Mouse (Mus musculus): ENCODE measurements around the gene Tmem163. TPM values are rescaled to one million over a fixed set of nuclear protein-coding genes. Genes with fewer than 3 reads are reported as not detected.

Gene Tmem163
- total and polyA plus RNA-seq, 2 experiments from 2014 or later = 16.6 to 17.3 TPM

DNA sequence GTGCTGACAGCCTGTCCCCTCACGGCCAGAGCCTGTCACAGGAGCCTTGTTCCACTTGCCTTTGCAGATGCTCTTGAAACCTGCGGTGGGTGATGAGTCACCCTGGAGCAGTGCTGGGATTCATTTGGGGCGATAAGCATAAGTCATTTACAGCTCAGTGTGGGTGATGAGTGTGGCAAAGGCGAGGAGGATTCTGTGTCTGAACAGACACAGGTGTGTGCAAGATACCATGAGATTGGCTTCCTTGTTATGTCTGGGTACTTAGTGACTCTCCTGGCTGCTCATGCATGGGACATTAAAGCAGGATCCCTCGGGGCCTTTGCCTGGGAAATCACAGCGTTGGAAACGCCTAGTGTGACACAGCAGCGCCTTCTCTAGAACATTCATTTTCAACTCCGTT, 218.3 kb downstream of the Tmem163 start:
- no peaks in the 10 kb centered on the region for H3K9me3 ChIP-seq (replicated peaks; ENCODE audit: control insufficient read depth, low read length)
- H3K4me1 ChIP-seq (ENCODE audit: control insufficient read depth, insufficient read depth) = 0 out of 2 replicates have a peak, but pooled peaks cover 7% of the 10 kb centered on the region
- H3K4me3 ChIP-seq (ENCODE audit: low read depth, low read length) = no peak overlapping the region
- WGBS = 45% methylated on average over 9 of the region's 9 CpGs
- no peak overlapping the region for H3K9ac ChIP-seq (replicated peaks; ENCODE audit: low read depth, low read length)
- ATAC-seq (ENCODE audit: insufficient read depth, low read depth) (no peak), DNase-seq (ENCODE audit: low spot score) (no peak)
- no peak overlapping the region for H3K27ac ChIP-seq (ENCODE audit: low read depth)
- peaks cover 11% of the 10 kb centered on the region for H3K36me3 ChIP-seq (replicated peaks; ENCODE audit: control insufficient read depth, insufficient read depth, low read length)
- no peak overlapping the region for H3K4me2 ChIP-seq (ENCODE audit: low read depth, low read length)
- H3K27me3 ChIP-seq (ENCODE audit: control insufficient read depth, insufficient read depth, low read length) = no peaks in the 10 kb centered on the region
- TF ChIP-seq CTCF (IDR thresholded peaks at IDR 0.05; ENCODE audit: low read depth) = no peak
- TF ChIP-seq EP300 (IDR thresholded peaks at IDR 0.05; ENCODE audit: low read depth) = no peak

- Histone ChIP-seq H3K9ac (replicated peaks; ENCODE audit: low read depth, low read length) (no peak overlapping the region), H3K36me3 (replicated peaks; ENCODE audit: control insufficient read depth, insufficient read depth, low read length) (peaks cover 11% of the 10 kb centered on the region), H3K4me1 (ENCODE audit: control insufficient read depth, insufficient read depth) (0 out of 2 replicates have a peak, but pooled peaks cover under 1% of the 10 kb centered on the region), H3K4me3 (ENCODE audit: low read depth, low read length) (no peak overlapping the region), H3K27ac (ENCODE audit: low read depth) (no peak overlapping the region), H3K27me3 (ENCODE audit: control insufficient read depth, insufficient read depth, low read length) (no peaks in the 10 kb centered on the region), H3K4me2 (ENCODE audit: low read depth, low read length) (no peak overlapping the region), H3K9me3 (replicated peaks; ENCODE audit: control insufficient read depth, low read length) (no peaks in the 10 kb centered on the region)
- TF ChIP-seq EP300 (IDR thresholded peaks at IDR 0.05; ENCODE audit: low read depth) (no peak), CTCF (IDR thresholded peaks at IDR 0.05; ENCODE audit: low read depth) (no peak)
- ATAC-seq (ENCODE audit: insufficient read depth, low read depth) (no peak), DNase-seq (ENCODE audit: low spot score) (no peak)
- 85% methylated on average over 7 of the region's 7 CpGs for WGBS
Measured at GRCm38 (mm10) chr1:127459576-127459975, 219.8 kb downstream of the Tmem163 start.

DNA sequence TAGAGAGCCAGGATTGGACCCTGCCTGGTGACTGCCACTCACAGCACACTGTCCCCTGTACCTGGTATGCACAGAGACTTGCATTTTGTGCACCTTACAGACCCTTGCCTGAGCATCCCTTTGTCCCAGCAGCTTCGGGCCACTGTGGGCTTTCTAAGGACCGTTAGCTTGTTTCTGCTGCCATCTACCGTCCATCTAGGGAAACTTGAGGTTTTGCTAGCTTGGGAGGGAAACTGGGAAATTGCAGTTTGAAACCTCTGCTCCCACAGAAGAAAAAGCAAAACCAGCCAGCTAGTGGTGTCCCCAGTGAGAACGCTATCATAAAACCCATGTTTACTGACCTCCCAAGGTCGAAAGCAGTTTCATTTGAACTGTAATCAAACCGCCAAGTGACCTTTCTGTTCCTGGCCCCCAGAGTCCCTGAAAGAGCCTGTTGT, 220.3 kb downstream of the Tmem163 start:
- Histone ChIP-seq H3K4me3 (ENCODE audit: low read depth, low read length) (no peak overlapping the region), H3K27ac (ENCODE audit: low read depth) (no peak overlapping the region), H3K4me2 (ENCODE audit: low read depth, low read length) (no peak overlapping the region), H3K9ac (replicated peaks; ENCODE audit: low read depth, low read length) (no peak overlapping the region), H3K36me3 (replicated peaks; ENCODE audit: control insufficient read depth, insufficient read depth, low read length) (peaks cover 11% of the 10 kb centered on the region), H3K9me3 (replicated peaks; ENCODE audit: control insufficient read depth, low read length) (no peaks in the 10 kb centered on the region), H3K4me1 (ENCODE audit: control insufficient read depth, insufficient read depth) (no peaks in the 10 kb centered on the region), H3K27me3 (ENCODE audit: control insufficient read depth, insufficient read depth, low read length) (no peaks in the 10 kb centered on the region)
- ATAC-seq (ENCODE audit: insufficient read depth, low read depth) = peak; percentile 66; the same call in 1 of the 2 replicates
- TF ChIP-seq CTCF (IDR thresholded peaks at IDR 0.05; ENCODE audit: low read depth) (peak; percentile 94), EP300 (IDR thresholded peaks at IDR 0.05; ENCODE audit: low read depth) (no peak)
- peak; percentile 52 for DNase-seq (ENCODE audit: low spot score)
- WGBS = 15% methylated on average over 6 of the region's 6 CpGs

GRCm38 (mm10) chr1:127453397-127453796, 226.0 kb downstream of the Tmem163 start:
- no peak for ATAC-seq (ENCODE audit: insufficient read depth, low read depth)

GRCm38 (mm10) chr1:127444836-127445485, 234.4 kb downstream of the Tmem163 start:
- Histone ChIP-seq H3K27me3 (ENCODE audit: control insufficient read depth, insufficient read depth, low read length) (no peaks in the 10 kb centered on the region), H3K9me3 (replicated peaks; ENCODE audit: control insufficient read depth, low read length) (0 out of 2 replicates have a peak, but pooled peaks cover 5% of the 10 kb centered on the region), H3K4me1 (ENCODE audit: control insufficient read depth, insufficient read depth) (peaks cover 19% of the 10 kb centered on the region), H3K4me2 (ENCODE audit: low read depth, low read length) (no peak overlapping the region), H3K36me3 (replicated peaks; ENCODE audit: control insufficient read depth, insufficient read depth, low read length) (peaks cover 30% of the 10 kb centered on the region), H3K4me3 (ENCODE audit: low read depth, low read length) (no peak overlapping the region), H3K27ac (ENCODE audit: low read depth) (no peak overlapping the region), H3K9ac (replicated peaks; ENCODE audit: low read depth, low read length) (no peak overlapping the region)
- WGBS = 52% methylated on average over 5 of the region's 5 CpGs
- DNase-seq (ENCODE audit: low spot score) (peak; percentile 15), ATAC-seq (ENCODE audit: insufficient read depth, low read depth) (no peak)
- TF ChIP-seq CTCF (IDR thresholded peaks at IDR 0.05; ENCODE audit: low read depth) = no peak
- TF ChIP-seq EP300 (IDR thresholded peaks at IDR 0.05; ENCODE audit: low read depth) = no peak

More at GRCm38 (mm10) chr1:127453397-127453796, 226.0 kb downstream of the Tmem163 start:
- Histone ChIP-seq H3K9me3 (replicated peaks; ENCODE audit: control insufficient read depth, low read length) (0 out of 2 replicates have a peak, but pooled peaks cover 3% of the 10 kb centered on the region), H3K27ac (ENCODE audit: low read depth) (no peak overlapping the region), H3K4me1 (ENCODE audit: control insufficient read depth, insufficient read depth) (no peaks in the 10 kb centered on the region), H3K9ac (replicated peaks; ENCODE audit: low read depth, low read length) (no peak overlapping the region), H3K27me3 (ENCODE audit: control insufficient read depth, insufficient read depth, low read length) (no peaks in the 10 kb centered on the region), H3K36me3 (replicated peaks; ENCODE audit: control insufficient read depth, insufficient read depth, low read length) (peaks cover 9% of the 10 kb centered on the region), H3K4me2 (ENCODE audit: low read depth, low read length) (no peak overlapping the region), H3K4me3 (ENCODE audit: low read depth, low read length) (no peak overlapping the region)
- DNase-seq (ENCODE audit: low spot score) = no peak
- 92% methylated on average over 6 of the region's 6 CpGs for WGBS
- TF ChIP-seq EP300 (IDR thresholded peaks at IDR 0.05; ENCODE audit: low read depth) (no peak), CTCF (IDR thresholded peaks at IDR 0.05; ENCODE audit: low read depth) (no peak)
